Mouse (Mus musculus) erythroblast, embryonic 14.5 days (primary cell): ENCODE data around the gene Ube2r2.

Experiments
- GATA1 ChIP-seq: IDR thresholded peaks from 2 replicates; pipeline ENCODE4 v1.6.1; 2012; ENCODE audit warnings: low read length, inconsistent platforms, mixed read lengths
- TAL1 ChIP-seq: IDR thresholded peaks from 3 replicates; pipeline ENCODE4 v1.6.1; 2012; ENCODE audit warnings: low read length, inconsistent platforms, mixed read lengths

DNA sequence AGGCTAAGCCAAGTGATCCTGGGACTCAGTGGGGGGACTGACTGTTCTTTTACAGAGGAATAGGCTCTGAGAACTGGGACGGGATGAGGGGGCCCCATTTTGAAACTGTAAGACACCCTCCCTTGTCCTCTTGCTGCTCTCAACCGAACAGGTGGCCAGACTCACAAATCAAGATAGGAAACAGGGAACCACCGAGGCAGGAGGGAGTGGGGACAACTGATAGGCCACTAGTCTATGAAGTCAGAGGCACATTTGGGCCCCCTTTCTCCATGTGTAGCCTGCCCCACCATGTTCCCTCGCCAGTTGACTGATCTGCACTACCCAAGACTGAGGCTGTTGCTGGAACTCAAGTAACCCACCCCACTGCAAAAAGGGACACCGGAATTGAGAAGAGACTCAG, 38.7 kb upstream of the Ube2r2 start:
- peak; percentile 56 for TF ChIP-seq GATA1
- TF ChIP-seq TAL1 = peak; percentile 63
